Mouse (Mus musculus) neutrophil, adult 59 days (primary cell): Measurements from ENCODE around the gene Pfn2. TPM values are rescaled to one million over a fixed set of nuclear protein-coding genes. Genes with fewer than 3 reads are reported as not detected.

ENCODE experiments used
- total RNA-seq, 2 experiments: library from RNA; stranded (reverse); gene quantifications; 1 replicate in 1 of 2; 2 replicates in 1 of 2; pipeline ENCODE4 v1.2.4; 2023

The Pfn2 gene
- total RNA-seq, result under 1 TPM; 0.44 to 0.49 TPM

DNA sequence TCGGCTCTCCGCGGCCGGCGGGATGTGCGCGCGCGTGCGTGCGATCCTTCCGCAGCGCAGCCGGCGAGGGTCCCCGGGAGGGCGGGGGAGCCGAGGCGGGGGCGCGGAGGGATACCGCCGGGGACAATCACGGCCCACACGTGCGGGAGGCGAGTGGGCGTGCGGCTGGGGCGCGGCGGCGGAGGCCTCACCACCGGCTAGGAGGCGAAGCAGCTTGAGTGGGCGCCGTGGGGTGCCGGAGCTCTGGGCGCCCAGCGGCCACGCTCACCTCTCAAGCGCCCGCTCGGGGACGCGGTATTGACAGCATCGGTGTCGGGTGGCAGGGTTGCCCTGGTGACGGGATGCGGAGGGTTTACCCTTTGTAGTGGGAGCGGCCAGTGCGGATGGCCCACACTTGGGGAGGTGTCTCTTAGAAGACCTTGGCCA is at the start of gene Pfn2:
Pfn2 (minus strand) TSS at position 320 of the 426 bp plus-strand sequence.

Other genes with a start within 250 kb of the Pfn2 start
- gene Commd2, start 196.4 kb downstream of the Pfn2 start, total RNA-seq, result 10 to 100 TPM; 18.8 to 21.7 TPM
- gene Ankub1, start 155.3 kb downstream of the Pfn2 start, total RNA-seq, result not detected
- 100 to 1,000 TPM; 108 to 111 TPM for gene Rnf13, start 112.0 kb downstream of the Pfn2 start, total RNA-seq